Mouse (Mus musculus) adrenal gland (tissue): ENCODE data around the gene Sult1b1.
"Not testable (repeated sequence)": the region's sequence is repeated elsewhere in the genome, so short reads cannot be mapped to it uniquely, and the experiment has no call there.

ENCODE experiments used
- intact Hi-C: fragments of 180-260 bp; cut with DNase I; formaldehyde crosslinking; loops from one replicate; pipeline ENCODE4 v1.15.1; 2025
- long read RNA-seq, 2 experiments: library from polyadenylated mRNA; unstranded; transcript quantifications; one replicate each; pipeline ENCODE4 v2.0.0; 2020; ENCODE audit warnings: borderline replicate concordance in 1 of 2; ENCODE audit not compliant: insufficient replicate concordance in 1 of 2

Gene Sult1b1
- long read RNA-seq, experiment 1: 0 reads
- long read RNA-seq, experiment 2: 0 reads

DNA sequence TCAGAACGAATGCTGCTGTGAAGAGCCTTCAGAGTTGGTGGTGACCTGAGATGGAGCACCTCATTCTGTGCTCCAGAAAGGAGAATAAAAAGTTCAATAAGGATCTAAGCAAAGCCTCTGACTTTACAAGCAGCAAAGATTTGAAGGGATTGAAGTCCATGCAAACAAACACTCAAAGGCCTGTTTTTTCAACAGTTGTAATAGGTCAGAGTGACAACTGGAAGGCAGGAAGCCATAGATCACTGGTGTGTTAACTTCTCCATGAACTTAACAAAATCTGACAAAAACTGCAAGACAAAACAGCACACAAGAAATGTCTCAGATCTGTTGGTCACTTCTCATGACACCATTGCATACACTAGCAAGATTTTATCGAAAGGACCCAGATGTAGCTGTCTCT lies at the start of gene Sult1b1:
Sult1b1 (minus strand) TSS at position 85 of the 400 bp plus-strand sequence.
- intact Hi-C loops: no loop called here

DNA sequence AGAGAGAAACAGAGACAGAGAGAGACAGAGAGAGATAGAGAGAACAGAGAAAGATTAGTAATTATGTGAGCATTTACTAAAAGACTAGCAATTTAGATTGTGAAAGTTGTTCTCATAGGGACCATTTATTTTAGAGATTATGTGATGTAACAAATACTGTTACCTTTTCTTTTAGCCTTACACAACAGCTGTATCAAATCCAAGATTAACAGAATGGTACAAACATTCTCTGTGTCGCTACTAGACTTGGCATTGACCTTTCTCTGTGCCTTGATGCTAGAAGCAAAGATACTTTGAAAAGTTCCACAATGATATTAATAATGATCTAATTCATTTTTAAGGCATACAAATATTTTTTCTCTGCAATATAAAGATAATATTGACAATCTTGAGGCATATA lies 42.4 kb upstream of the Sult1b1 start:
- intact Hi-C loops: no loop called here

DNA sequence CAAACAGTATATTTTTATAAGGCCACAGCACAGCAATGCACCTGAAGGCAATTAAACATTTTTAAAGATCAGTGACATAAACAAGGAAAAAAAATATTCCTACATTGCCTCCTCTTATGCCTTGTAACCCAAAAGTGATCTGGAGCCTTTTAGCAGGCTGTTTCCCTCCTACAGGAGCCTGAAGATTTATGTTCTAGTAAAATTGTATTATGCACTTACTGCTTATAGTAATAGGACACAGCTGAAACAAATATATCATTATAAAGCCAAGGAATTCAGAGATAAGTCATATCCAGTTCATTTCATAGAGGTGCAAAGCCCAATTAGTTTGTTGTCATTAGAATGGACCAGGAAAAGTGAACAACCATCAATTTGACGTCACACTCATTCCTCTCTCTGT lies 36.2 kb upstream of the Sult1b1 start:
- intact Hi-C loops: no loop called here

DNA sequence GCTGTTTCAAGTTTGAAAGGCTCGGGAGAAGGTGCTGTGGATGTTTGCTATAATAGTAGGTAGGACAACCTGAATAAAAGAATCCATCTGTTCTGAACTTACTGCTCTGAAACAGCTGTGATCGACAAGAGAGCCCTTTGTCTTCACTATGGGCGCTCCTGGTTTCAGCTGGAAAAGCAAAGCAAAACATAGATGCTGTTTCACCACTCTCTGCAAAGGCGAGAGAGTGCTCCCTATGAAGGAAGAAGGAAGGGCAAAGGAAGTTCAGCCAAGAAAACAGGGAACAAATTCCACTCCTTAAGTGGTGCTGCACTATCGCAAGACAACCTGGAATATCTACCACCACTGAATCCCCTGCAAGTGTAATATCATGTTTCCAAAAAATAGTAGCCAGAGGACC lies 35.5 kb upstream of the Sult1b1 start:
- intact Hi-C loops: no loop called here

DNA sequence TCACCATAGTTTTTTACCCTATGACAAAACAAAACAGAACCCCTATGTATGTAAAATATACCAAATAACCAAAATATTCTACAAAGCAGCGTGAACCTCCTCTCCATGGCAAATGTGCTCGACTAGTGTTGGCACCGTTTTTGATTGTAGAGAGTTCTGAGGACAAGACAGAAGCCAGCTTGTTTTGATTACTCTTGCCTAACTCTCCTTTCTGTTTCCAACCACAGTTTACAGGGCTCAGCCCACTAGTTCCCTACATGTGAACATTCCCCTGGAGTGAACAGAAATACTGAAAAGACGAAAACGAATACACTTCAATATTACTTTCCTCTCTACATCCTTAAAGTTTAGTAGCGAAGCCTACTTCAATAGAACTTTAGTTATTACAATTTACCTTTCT lies 34.8 kb upstream of the Sult1b1 start:
- intact Hi-C loops: no loop called here

DNA sequence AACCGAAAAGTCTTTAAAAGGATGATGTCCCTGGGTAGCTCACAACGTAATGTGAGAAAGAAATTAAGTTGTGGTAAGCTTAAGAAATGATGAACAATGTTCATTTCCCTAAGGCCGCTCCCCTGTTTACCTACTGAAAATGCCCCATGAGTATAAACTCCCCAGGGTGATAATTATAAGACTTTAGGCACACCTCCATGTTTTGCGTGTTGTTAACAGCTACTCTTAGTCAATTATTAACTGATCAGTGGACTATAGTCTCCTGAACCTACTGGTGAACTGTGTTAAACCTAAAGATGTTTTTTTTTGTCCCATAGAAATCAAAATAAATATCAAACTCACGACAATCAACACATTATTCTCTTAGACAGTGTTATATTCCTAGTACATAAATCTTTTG lies 30.9 kb upstream of the Sult1b1 start, which contains the start of gene Sult1d1:
Sult1d1 (minus strand) TSS at position 183 of the 400 bp plus-strand sequence.
- intact Hi-C loops: no loop called here

DNA sequence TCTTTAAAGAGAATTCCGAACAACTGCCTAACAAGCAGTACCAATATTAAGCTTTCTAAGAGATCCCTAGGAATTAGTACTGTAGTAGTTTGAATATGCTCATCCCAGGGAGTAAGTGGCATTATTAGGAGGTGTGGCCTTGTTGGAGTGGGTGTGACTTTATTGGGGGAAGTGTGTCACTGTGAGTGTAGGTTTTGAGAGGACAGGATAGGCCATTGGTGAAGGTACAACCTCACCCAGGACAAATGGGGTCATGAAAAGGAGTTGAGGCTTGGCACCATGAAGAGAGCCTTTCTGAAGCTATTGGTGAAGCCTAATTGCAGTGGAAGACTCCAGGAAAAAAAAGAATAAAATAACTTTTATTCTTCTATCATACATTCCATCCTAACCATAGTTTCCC lies 29.3 kb upstream of the Sult1b1 start:
- intact Hi-C loops: no loop called here

DNA sequence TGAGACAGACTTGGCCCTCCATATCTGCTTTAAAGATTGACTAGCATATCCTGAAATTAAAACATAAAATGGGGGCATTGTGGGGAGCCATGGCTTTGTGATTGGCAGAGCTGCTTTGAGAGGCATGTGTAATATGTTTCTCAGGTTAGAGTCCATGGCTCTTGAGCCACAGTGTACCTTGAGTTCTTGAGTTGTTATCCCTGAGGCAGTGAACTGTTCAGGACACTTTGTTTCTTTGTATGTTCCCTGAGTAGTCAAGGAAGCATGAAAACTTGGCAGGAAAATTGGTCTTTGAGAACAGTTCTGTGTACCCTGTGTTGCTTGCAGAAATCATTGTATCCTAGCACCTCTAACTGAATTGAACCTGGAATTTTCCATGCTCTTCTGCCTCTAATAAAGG lies 25.0 kb upstream of the Sult1b1 start:
- intact Hi-C loops: loop anchor here (5.0 kb wide), 1 partner anchor 79 kb away; no protein-coding TSS in a partner anchor

DNA sequence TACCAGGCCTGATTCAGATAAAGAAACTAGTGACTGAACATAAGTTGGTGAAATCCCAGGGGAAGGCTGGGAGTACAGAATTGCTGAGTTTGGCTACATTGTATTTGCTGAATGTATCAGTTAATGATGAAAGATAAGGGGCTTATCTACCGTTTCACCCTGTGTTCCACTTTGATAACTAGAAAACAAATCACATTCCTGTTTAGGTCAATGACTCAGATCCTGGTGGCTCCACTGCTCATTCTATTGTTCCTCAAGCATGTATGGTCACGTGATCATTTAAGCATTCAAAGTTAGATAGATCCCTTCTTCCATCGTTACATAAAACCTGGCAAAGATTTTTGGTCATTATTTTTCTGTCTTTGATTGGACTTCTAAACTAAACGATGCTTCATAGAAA lies 24.5 kb upstream of the Sult1b1 start:
- intact Hi-C loops: loop anchor here (5.0 kb wide), 1 partner anchor 80 kb away; no protein-coding TSS in a partner anchor

DNA sequence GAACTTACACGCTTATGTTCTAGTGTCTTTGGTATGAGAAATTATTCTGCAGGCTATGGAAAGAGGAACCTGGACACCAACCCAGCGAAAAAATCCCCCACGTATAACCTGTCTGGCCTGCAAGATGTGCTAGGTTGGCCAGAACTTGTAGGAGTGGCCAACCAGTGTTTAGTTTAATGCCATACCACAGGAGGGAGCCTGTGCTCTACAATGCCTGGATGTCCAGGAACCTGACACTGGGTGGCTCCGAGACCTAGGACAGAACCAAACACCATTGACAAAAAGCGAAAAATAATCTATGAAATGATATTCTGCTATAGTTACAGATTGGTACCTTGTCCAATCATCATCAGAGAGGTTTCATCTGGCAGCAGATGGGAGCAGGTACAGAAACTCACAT lies 22.1 kb upstream of the Sult1b1 start:
- intact Hi-C loops: loop anchor here (5.0 kb wide), 1 partner anchor 82 kb away; no protein-coding TSS in a partner anchor

DNA sequence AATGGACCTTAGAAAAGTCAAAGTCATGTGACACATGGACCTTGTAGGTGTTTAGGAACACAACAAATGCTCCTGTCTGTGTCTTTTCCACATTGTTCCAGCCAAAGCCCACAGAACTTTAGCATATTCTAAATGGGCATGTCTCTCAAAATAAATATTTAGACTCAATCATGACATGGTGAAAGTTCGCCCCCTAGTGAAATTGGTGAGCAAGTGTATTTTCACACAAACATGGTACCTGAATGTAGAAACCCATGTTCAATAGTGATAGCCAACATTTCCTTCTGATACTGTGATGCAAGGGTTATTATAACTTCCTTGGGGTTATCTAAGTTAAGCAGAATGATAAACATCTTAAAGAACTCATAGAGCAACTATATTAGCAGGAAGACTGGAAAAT lies 12.9 kb upstream of the Sult1b1 start:
- intact Hi-C loops: no loop called here

DNA sequence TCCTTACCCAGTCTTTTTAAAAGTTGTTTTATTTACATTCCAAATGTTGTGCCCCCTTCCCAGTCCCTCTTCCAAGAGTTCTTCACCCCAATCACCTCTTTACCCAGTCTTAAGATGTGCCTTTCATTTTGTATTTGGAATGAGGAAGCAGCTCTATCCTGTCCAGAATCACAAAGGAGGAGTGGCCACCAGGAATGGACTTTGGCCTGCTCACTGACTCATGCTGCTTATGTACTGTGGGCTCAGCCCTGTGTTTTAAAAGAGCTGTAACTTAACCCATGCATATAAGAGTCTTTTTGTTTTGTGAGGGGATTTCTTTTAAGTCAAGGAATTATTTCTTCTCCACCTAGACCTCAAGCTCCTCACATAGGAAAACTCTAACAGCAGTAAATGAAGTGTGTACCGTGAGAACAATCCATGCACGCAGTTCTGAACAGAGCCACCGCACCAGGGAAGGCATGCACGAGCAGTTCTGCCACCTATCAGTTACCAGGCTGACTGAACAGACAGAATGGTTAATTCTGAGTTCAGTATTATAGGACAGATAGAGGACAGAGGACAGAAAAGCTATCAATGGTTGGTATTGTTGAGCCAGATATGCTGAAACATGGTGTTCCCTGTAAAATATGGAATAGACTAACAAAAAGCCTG lies 1.9 kb downstream of the Sult1b1 start:
- intact Hi-C loops: no loop called here

DNA sequence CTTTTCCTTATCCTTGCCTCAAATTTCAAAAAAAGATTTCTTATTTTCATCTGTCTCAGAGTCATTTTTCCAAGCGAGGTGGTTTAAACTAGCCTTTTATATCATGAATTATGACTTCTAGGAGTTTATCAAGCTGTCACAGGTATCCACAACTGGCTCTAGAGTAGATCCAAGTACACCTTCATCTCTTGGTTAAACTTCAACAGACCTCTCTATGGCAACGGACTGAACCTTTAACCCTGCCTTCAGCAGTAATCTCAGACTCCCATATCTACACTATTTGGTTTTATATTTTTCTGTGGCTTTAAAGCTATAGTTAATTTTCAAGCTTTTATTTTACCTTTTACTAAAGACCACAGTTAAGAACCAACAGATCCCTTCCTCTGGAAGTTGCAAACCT lies 5.7 kb downstream of the Sult1b1 start:
- intact Hi-C loops: no loop called here

DNA sequence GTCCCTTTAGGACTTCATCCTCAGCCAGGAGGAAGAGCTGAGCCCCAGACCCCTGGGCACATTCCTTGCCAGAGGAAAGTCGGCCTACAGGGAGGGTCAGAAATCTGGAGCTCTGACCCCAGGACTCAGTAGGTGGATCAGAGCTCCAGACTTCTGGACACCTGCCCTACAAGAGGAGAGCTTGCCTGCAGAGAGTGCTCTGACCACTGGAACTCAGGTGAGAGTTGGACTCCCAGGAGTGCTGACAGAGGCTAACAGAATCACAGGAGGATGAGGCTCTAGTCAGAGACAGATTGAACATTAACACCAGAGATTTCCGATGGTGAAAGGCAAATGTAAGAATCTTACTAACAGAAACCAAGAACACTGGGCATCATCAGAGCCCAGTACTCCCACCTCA lies 14.4 kb downstream of the Sult1b1 start:
- intact Hi-C loops: not testable (repeated sequence)

DNA sequence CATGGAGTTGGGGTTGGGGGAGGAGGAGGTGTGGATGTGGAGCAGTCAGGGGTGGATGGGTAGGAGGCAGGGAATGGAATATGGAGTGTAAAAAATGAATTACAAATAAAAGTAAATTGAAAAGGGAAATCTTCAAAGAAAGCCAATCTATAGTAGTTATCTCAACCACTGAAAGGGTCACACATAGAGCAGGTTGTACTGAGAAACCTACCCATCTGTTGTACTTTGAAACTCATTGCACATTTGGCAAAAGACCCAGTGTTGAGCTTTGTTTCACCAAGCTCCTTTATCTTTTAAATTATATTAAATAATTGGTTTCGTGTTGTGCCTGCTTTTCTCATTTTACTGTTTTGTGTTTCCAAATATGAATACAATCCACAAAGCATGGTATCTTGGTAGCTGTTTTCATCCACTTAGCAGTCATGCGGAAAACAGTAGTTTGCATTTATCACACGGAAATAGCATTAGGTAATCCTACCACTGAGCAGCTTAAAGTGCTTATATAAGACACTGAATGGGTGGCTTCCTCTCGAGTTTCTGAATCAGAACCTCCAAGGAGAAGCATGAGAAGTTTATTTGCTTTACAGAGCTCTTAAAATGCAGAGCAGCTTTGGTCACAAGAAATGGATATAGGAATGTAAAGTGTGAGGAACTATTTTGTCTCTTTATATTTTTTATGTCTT lies 32.1 kb downstream of the Sult1b1 start:
- intact Hi-C loops: no loop called here

DNA sequence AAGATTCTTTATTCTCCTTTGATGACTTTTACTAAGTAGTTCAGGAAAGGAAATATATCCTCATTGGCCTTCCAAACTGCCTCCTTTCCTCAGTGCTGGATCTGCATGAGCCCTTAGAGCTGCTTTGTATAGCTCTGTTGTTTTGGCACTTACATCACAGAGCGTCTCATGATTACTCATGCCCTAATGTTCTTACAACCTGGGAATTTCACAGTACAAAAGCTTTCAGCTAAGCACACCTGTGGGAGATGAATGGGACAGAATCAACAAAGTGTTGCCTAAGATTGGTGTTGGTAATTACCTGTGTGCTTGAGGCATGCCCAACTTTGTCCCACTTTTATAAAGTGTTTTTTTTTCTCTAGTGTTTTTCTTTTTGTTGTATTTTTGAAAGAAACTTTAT lies 35.3 kb downstream of the Sult1b1 start:
- intact Hi-C loops: no loop called here

DNA sequence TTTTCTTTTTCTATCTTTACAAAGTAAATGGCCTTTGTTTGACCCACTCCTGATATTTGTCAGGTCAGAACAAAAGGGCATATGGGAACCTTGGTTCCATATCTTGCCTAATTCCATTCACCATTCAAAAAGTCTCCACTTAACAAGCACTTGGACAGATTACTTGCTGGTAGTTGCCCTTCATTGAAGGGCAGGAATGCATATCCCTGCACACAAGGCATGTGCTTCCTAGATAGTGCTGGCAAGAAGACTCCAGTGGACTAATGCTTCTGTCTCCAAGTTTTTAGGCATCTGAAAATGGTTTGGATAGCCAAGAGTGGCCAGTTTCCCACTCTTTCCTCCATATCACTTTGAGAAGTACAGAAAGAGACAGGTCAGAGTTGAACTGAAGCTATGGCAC lies 38.7 kb downstream of the Sult1b1 start:
- intact Hi-C loops: no loop called here

DNA sequence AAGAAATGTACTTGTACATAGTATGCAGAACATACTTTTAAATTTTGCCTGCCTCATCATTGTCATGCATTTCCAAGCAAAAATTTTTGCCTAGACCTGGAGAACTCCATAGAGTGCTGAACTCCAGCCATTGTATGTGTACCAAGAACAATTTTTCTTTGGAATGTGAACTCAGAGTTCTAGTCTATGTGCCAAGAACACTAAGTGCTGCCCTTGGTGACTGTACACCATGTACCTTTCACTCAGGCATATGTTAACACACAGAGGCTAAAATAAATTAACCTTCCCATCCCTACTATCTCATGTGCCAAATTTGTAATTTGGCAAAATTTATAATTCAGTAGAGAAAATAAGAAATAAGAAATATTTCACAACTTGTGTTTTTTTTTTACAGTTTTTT lies 39.1 kb downstream of the Sult1b1 start:
- intact Hi-C loops: no loop called here

DNA sequence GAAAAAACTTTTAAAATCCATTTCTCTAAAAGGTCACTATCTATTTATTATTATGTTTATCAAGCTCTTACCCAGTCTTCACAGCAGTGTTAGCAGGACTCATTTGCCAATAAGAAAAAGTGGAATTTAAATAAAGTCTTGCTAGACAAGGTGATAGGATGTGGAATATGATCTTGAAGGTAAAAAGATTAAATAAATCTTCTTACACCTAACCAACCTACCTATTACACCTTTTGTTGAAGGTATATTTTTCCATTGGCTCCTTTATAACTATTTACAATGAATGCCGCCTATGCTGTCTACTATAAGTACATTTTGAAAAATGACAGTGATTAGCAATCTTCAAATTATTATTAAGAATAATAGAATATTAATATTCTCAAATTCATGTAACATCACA lies 47.2 kb downstream of the Sult1b1 start, which contains the start of gene Ugt2a1:
Ugt2a1 (minus strand) TSS at position 101 of the 400 bp plus-strand sequence.
- intact Hi-C loops: no loop called here

DNA sequence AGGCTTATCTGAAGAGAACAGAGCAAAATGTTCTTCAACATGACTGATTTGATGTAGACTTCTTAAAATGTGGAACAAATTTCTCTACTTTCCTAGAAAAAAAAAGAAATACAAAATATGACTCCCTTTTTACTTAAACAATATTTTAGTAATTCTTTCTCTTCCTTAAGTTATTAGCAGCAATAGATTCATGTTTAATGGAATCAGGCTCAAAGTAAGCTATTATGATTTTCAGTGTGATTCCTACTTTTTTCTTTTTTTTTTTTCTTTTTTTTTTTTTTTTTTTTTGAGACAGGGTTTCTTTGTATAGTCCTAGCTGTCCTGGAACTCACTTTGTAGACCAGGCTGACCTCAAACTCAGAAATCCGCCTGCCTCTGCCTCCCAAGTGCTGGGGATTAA lies 51.3 kb downstream of the Sult1b1 start, which contains the start of gene Gm43638:
Gm43638 (minus strand) TSS at position 101 of the 400 bp plus-strand sequence.
- intact Hi-C loops: not testable (repeated sequence)

DNA sequence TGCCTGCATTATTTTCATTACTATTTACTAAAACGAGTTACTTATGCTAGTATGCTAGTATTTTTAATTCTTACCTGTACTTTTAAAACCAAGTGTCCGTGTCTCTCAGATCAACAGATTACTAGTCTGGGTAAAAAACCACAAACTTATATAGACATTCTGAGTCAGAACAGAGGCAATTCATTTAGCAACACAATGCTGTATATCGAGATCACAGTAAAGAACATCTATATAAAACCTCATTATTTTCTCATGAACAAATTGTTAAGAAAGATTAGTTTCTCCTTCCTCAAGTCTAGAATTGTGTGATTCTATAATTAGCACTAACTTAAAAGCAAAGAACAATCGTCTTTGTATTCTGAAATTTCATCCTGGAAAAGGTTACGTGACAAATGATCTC lies 55.8 kb downstream of the Sult1b1 start, which contains the start of gene Ugt2a2:
Ugt2a2 (minus strand) TSS at position 101 of the 400 bp plus-strand sequence.
- intact Hi-C loops: no loop called here
